Mouse (Mus musculus): ENCODE data around the gene Cyb561.

The Cyb561 gene

DNA sequence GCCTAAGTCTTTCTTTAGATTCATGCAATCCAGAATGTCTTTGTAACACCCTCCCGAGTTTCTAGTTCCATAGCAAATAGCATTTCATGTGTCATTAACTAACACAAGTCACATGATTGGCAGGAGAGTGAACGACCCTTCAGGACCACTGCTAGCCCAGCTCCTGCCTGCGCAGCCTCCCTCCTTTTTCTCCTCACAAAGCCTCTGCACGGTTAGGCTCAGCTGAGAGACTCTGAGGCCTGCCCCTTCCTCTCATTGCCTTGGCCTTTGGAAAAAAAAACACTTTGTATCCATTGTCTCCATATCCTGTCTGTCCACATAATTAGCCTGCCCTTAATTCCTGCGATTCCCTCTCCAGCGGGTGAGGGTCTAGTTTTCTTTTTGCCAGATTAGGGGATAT lies 4.4 kb upstream of the Cyb561 start:
- in situ Hi-C loops (cut with MboI; ENCODE audit: low pct_unique_long_range_greater_than_20kb in 1 of 2, low sequenced_read_pairs in 2 of 2, unreplicated experiment in 1 of 2) = no loop called here

DNA sequence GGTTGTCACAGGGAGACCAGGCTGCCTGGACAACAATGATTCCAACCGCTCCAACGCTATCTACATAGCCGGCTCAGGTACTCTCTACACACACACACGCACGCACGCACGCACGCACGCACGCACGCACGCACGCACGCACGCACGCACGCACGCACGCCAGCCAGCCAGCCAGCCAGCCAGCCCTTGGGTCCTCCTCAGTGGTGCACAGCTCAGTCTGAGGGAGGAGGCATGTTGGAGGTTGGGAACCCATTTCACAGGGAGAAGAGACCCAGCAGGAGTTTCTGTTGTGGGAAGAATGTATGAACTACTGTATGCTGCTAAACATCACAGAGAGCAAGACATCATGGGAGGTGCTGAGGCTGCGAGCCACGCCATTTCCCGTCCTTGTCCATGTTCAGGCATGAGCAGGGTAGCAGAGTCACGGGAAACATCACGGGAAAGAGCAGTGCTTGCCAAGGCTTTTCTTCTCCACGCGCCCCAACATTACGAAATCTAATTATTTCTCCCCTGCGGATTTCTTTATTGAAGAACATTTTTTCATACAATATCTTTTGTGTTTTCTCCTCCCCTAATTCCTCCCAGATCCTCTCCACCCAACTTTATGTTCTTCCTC lies 2.8 kb upstream of the Cyb561 start:
- in situ Hi-C loops (cut with MboI; ENCODE audit: low pct_unique_long_range_greater_than_20kb in 1 of 2, low sequenced_read_pairs in 2 of 2, unreplicated experiment in 1 of 2) = no loop called here

DNA sequence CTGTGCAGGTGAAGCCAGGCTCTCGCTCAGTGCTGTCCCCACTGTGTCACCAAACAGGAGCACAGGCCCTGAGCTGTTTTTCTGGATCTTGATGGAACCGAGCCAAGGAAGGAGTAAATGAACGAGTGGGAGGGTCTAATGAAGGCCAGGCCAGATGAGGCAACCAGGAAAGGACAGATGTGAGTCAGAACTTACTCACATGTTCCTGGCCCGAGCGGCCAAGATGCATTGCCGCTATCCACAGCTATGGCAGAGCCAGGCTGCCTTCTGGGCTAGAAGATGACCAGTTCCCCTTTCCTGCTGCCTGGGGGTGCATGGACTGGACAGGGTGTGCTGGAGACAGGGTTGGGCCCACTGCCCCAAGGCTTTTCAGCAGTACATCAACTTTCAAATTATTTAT lies 266 bp upstream of the Cyb561 start:
- in situ Hi-C loops (cut with MboI; ENCODE audit: low pct_unique_long_range_greater_than_20kb in 1 of 2, low sequenced_read_pairs in 2 of 2, unreplicated experiment in 1 of 2) = no loop called here

DNA sequence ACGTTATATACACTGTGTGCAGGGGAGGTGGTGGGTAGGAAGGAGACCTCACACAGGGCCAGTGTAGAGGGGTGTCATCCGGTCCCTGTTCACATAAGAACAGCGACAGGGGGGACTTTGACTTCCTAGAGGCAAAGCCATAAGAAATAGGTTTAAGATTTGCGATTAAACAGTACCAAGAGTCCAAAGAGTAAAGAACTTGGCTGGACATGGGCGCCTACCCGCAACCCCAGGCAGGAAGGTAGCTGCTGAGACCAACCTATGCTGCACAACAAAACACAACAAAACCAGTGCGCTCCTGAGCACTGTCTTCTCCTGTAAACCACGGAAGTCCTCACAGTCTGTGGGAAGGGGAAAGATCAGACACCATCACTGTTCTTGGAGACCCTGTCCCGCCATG lies 1.0 kb downstream of the Cyb561 start:
- in situ Hi-C loops (cut with MboI; ENCODE audit: low pct_unique_long_range_greater_than_20kb in 1 of 2, low sequenced_read_pairs in 2 of 2, unreplicated experiment in 1 of 2) = no loop called here

DNA sequence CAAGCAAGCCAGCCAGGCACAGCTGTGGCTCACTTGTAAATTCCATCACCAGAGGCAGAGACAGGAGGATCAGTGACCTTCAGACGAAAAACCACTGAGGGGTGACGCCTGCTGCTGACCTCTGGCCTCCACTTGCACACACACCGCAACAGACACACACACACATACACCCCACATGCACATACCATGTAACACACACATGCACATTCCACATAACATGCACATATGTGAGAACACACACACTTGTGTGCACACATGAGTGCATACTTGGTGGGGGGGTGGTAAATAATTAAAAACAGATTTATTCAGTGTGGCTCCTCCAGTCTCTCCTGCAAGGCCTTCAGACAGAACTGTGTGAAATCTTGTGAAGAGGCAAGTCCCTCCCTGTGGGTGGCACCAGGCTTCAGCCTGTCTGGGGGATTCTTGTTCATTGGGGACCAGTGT lies 1.5 kb downstream of the Cyb561 start:
- in situ Hi-C loops (cut with MboI; ENCODE audit: low pct_unique_long_range_greater_than_20kb in 1 of 2, low sequenced_read_pairs in 2 of 2, unreplicated experiment in 1 of 2) = no loop called here

DNA sequence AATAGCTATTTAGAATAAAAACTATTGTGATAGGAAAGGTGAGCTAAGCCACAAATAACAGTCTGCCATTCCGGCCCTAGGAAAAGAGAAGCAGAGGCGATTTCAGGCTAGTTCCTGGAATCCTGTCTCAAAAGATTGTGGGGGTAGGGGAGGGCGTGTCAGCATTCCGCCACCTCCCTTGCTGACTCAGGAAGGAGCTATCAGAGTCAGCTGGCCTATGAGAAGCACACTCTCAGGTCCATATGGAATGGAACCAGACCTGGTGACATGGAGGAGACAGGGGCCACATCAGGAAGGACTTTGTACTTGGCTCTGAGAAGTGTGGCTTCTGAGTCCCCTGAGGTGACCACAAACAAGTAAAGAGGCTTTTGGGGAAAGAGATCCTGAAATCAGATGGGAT lies 2.6 kb downstream of the Cyb561 start:
- in situ Hi-C loops (cut with MboI; ENCODE audit: low pct_unique_long_range_greater_than_20kb in 1 of 2, low sequenced_read_pairs in 2 of 2, unreplicated experiment in 1 of 2) = no loop called here

DNA sequence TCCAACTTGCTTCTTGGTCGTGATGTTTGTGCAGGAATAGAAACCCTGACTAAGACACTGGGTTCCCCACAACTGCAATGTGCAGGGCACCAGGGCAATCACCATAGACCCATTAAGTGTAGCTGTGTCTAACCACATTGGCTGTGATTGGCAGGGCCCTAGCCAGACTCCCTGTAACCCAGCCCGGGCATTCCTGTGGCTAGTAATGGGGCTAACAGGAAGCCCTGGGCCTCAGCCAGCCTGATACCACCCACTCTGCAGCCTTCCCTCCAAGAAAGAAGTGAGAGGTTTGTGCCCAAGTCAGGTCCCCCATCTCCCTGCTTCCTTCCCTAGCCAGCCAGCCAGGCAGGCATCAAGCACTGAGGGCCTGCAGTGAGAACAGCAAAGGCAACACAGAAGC lies 4.9 kb downstream of the Cyb561 start:
- in situ Hi-C loops (cut with MboI; ENCODE audit: low pct_unique_long_range_greater_than_20kb in 1 of 2, low sequenced_read_pairs in 2 of 2, unreplicated experiment in 1 of 2) = no loop called here

DNA sequence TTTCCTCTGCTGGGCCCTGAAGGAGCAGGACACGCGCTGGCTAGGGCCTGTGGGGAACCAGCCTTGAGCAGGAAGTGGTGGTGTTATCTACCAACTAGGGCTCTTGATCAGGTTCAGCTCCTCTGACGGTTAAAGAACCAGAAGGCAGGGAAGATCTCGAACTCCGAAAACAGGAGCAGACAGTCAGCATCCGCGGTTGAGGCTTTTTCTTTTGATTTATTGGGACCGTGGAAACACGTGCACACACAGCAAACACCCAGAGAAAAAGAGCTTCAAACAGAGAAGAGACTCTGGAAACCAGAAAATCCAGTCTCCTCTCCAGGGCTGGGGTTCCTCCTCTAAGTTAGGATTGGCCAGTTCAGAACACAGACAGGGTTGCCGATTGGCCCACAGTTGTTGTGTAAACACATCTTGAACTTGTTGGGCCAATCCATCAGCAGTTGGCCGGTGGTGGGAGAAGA lies 6.4 kb downstream of the Cyb561 start:
- in situ Hi-C loops (cut with MboI; ENCODE audit: low pct_unique_long_range_greater_than_20kb in 1 of 2, low sequenced_read_pairs in 2 of 2, unreplicated experiment in 1 of 2) = no loop called here

DNA sequence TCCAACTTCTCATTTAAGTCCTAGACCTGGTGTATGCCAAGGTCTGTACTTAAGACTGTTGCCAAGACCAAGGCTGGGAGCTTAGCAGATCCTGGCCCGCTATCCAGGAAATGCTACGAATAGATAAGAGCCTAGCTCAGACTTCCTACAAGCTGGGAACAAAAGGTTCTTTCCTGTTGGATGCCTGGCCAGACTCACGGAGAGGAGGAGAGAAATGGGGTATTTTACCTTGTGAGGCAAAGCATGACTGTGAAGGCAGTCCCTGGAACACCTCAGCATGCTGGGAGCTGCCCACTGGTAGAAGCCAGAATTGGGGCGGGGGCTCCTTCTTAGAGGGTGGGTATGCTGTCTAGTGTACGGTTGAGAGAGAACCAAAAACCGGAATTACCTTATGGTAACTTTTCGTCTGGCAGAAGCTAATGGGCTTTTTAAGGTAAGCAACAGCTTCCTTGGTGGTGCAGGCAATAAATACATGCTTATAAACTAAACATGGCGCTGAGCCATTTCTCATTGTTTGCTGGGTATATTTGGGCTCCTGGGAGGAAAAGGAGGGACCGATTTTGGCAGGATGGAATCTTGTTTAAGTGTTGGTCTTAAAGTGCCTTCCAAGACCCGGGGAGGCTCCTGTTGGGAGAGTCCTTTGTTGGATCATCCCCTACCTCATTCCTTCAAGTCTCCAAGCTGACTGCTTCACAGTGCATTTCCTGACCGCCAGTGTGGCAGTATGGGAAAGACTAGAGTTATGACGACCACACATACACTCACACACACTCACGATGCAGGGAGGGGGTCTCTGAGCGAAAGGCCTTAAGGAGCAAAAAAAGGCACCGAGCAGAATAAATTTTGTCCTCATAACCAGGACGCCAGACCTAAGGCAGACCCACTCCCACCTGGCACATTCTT lies 8.1 kb downstream of the Cyb561 start:
- in situ Hi-C loops (cut with MboI; ENCODE audit: low pct_unique_long_range_greater_than_20kb in 1 of 2, low sequenced_read_pairs in 2 of 2, unreplicated experiment in 1 of 2) = no loop called here

DNA sequence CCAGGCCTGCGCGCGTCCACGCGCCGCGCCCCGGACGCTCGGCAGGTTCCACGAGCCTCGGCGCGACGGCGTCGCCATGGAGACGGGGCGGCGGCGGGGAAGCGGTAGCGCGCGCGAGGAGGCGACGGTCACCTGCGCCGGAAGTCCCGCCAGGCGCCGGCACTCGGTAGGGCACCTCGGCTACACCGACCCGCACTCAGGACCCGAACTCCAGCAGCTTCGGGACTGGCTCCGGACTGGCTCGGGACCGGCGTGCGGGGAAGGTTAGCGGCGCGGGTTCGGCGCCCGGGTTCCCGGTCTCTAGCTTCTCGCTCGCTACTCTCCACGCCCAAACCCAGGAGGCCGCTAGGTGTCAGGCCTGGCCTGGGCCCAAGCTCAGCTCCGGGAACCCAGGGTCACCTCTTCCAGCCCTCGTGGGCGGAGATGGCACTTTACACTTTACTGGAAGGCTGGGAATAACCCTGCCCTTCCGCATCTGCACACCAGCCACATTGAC lies 9.0 kb downstream of the Cyb561 start:
- in situ Hi-C loops (cut with MboI; ENCODE audit: low pct_unique_long_range_greater_than_20kb in 1 of 2, low sequenced_read_pairs in 2 of 2, unreplicated experiment in 1 of 2) = no loop called here

DNA sequence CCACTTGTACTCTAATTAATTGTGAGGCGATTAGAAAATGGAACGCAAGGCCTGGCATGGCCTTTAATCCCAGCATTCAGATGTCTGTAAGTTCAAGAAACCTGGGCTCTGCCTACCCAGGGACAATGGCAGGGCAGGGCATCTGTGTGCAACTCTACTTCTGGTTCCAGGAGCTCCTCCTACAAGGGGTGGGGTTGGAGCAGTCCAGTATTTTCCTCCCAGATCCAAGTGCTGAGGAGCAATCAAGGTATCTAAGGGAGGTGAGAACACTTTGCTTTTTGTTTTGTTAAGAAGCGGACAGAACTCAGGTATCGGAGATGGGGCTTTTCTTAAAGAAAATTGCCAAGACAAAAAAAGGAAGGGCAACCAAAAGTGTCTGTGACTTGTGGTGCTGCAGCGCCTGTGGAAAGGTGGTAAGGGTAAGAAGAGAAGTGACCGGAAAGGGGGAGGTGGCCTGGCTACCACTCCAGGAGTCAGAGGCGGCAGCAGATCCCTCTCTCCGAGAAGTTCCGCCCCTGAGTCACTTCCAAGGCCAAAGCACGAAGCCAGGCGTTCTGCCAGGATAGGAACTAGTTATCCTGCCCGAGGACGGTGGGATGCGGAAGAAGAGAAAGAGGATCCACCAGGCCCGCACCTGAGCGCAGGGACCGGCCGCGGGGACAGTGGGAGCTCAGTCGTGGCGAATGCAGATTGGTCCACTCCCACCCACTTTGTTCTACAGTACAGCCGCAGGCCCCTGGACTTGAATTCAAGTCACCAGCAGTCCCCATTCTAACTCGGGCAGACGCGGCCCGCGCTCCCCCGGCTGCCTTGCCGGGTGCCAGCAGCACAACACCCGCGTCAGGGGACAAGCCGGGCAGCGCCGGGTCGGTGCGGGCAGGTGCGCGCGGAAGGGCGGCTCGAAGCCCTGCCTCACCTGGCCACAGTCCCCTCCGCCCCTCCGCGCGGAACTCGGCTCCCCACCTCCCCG lies 9.7 kb downstream of the Cyb561 start:
- in situ Hi-C loops (cut with MboI; ENCODE audit: low pct_unique_long_range_greater_than_20kb in 1 of 2, low sequenced_read_pairs in 2 of 2, unreplicated experiment in 1 of 2) = no loop called here

DNA sequence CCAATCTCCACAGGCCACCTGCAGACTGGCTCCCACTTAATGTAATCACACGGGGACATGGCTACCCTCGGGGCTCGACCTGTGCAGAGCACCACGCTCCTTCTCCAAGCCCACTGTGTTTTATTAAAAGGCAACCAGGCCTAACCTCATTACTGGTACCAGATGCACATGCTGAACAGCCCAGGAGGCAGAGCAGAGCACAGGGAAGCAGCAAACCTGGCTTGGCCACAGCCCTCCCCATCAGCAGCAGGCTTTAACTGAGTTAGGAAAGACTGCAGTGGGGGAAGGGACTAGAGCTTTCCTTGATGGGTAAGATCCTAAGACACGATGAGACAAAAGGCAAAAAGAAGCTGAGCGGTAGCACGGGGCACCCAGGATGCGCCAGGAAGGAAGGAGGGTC lies 11.2 kb downstream of the Cyb561 start:
- in situ Hi-C loops (cut with MboI; ENCODE audit: low pct_unique_long_range_greater_than_20kb in 1 of 2, low sequenced_read_pairs in 2 of 2, unreplicated experiment in 1 of 2) = no loop called here

DNA sequence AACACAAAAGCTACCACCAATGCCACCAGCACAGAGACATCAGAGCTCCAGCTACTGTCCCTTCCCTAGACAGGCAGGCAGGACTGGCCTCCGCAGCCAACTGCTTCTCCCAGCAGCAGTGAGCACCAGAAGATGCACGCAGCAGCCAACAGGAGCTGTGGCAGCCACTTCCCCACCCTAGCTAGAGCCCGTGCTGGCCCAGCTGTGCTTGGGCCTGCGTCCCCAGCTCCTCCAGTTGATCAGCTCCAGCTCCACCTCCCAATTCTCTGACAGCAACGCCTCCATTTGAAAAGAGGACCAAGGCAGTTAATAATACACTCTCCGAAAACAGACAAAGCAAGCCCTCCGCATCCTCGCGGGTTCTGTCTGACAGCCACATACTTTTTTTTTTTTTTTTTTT lies 14.4 kb downstream of the Cyb561 start:
- in situ Hi-C loops (cut with MboI; ENCODE audit: low pct_unique_long_range_greater_than_20kb in 1 of 2, low sequenced_read_pairs in 2 of 2, unreplicated experiment in 1 of 2) = no loop called here

DNA sequence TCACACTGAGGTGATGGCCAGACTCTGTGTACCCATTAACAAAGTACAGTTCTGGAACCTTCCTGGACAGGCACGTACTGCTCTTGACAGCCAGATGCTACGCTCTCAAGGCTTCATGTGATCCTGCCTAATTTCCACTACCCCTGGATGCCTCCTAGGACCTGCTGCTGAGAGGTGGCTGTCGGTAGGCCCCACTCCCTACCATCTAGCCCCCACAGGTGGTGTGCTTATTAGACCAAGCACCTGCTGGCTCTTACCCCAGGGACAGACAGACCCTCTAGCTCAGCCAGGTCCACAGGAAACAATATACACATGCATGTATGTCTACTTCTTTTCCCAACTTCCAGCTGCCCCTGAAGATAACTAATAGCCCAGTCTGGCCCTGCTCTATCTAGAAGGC lies 16.2 kb downstream of the Cyb561 start:
- in situ Hi-C loops (cut with MboI; ENCODE audit: low pct_unique_long_range_greater_than_20kb in 1 of 2, low sequenced_read_pairs in 2 of 2, unreplicated experiment in 1 of 2) = no loop called here

DNA sequence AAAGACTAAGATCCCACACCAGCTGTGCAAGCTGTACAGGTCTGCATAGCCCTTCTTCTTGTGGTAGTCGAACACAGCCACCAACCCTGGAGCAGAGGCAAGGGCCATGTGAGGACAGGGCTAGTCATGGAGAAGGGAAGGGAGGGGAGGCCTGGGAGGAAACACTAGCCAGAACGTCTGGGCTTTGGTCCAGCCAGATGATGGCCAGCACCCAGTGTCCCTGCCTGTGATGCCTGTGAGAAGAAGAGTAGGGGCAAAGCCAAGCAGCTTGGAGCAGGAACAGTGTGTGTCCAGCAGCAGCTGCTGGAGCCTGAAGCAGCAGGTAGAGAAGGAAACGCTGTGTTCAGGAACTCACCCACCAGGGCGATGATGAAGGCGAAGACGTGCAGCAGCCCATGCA lies 16.9 kb downstream of the Cyb561 start:
- in situ Hi-C loops (cut with MboI; ENCODE audit: low pct_unique_long_range_greater_than_20kb in 1 of 2, low sequenced_read_pairs in 2 of 2, unreplicated experiment in 1 of 2) = no loop called here

DNA sequence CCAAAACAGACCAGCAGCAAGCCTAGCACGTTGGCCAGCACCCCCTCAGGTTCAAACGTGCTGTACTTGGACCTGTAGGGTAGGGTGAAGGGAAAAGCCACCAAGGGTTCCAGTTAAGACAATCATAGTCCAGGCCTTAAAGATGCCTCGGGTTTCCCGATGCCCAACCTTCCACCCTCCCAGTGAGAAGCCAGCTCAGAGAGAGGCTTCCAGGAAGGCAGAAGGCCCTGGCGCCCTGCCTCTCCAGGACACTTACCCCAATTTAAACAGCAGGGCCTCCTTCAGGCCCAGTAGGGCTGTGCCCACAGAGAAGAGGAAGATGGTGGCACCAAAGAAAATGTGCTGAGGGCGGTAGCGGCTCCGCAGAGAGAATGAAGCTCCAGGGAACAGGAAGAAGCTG lies 17.6 kb downstream of the Cyb561 start:
- in situ Hi-C loops (cut with MboI; ENCODE audit: low pct_unique_long_range_greater_than_20kb in 1 of 2, low sequenced_read_pairs in 2 of 2, unreplicated experiment in 1 of 2) = no loop called here

DNA sequence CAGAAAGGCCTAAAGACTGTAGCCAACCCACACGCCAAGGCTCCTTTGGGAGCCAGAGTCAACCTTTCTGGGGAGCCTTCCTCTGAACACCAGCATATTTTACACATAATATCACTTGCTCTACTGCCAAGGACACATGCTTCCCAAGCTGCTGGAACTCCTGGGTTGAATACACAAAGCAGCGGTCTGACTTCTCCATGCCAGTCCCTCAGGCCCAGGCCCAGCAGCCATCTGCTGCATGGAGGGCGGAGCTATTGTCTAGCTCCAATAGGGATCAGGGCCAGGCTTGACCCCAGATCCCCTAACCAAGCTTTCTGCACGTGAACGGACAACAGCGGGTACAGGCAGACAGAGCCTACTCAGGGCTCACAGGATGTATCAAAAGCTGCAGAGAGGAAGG lies 18.3 kb downstream of the Cyb561 start:
- in situ Hi-C loops (cut with MboI; ENCODE audit: low pct_unique_long_range_greater_than_20kb in 1 of 2, low sequenced_read_pairs in 2 of 2, unreplicated experiment in 1 of 2) = no loop called here

DNA sequence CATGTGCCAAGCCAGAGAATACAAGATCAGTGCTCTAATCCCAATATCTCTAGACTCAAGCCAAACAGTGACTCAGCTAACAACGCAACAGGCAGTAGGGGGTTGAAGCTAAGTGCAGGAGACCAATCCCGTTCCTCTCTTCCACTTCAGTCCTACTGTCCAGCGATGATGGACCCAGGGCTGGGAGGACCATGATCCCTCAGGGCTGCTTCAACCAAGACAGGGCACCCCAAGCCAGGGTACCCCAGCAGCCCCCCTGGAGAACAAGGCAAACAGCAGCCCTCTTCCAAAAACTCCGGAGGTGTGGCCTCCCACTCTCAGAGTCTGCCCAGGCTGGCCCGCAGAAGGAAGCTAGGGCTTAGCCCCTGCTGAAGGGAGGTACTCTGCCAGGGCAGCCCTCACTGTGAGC lies 18.8 kb downstream of the Cyb561 start:
- in situ Hi-C loops (cut with MboI; ENCODE audit: low pct_unique_long_range_greater_than_20kb in 1 of 2, low sequenced_read_pairs in 2 of 2, unreplicated experiment in 1 of 2) = no loop called here

DNA sequence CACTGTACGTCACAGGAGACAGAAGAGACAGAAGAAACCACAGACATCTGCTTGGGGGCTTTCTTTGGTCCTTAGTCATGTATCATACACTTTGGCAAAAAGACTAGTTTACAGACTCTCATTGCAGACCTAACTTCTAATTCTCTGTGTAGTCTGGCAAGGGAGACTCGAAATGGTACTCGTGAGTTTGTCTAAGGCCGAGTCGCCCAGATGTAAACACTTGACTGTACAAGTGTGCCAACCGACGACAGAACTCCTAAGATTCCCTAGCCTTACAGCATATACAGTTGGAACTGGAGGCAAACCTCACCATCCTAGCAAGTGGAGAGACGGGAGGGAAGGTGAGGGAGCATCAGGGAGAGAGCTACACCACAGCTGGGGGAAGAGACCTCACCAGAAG lies 19.4 kb downstream of the Cyb561 start:
- in situ Hi-C loops (cut with MboI; ENCODE audit: low pct_unique_long_range_greater_than_20kb in 1 of 2, low sequenced_read_pairs in 2 of 2, unreplicated experiment in 1 of 2) = no loop called here

All from mouse embryonic stem cell (cell line).